Mouse (Mus musculus) thymus, postnatal 36 days (tissue): ENCODE data around the gene Tbrg4.

ENCODE experiments used
- DNase-seq, 2 experiments: peaks; one replicate each; pipeline ENCODE4 v3.0.0; 2022; ENCODE audit warnings: mixed read lengths in 2 of 2

Gene Tbrg4

GRCm38 (mm10) chr11:6623704-6624103 lies 2.2 kb downstream of the Tbrg4 start:
- no peak for DNase-seq

- no peak for DNase-seq
Observed at GRCm38 (mm10) chr11:6615250-6616205, 10.3 kb downstream of the Tbrg4 start.

- no peak for DNase-seq
Observed at GRCm38 (mm10) chr11:6605491-6606399, 20.1 kb downstream of the Tbrg4 start, which contains the start of gene Nacad. Gene Nacad (minus strand): TSS chr11:6606053.

- no peak for DNase-seq
Observed at GRCm38 (mm10) chr11:6605021-6605481, 20.8 kb downstream of the Tbrg4 start.

GRCm38 (mm10) chr11:6604604-6604936 lies 21.3 kb downstream of the Tbrg4 start:
- no peak for DNase-seq

- DNase-seq = no peak
Observed at GRCm38 (mm10) chr11:6603887-6604603, 21.8 kb downstream of the Tbrg4 start.

GRCm38 (mm10) chr11:6603224-6603623 lies 22.6 kb downstream of the Tbrg4 start:
- no peak for DNase-seq

- no peak for DNase-seq
Observed at GRCm38 (mm10) chr11:6602662-6603061, 23.2 kb downstream of the Tbrg4 start.

- no peak for DNase-seq
Observed at GRCm38 (mm10) chr11:6601649-6602480, 24.0 kb downstream of the Tbrg4 start.

GRCm38 (mm10) chr11:6600284-6600944 lies 25.5 kb downstream of the Tbrg4 start:
- no peak for DNase-seq

- no peak for DNase-seq
Observed at GRCm38 (mm10) chr11:6599831-6600230, 26.0 kb downstream of the Tbrg4 start.

- peak in 1 of 2 experiments; percentile 45 for DNase-seq
Observed at GRCm38 (mm10) chr11:6599011-6599681, 26.7 kb downstream of the Tbrg4 start.

GRCm38 (mm10) chr11:6598191-6598889 lies 27.5 kb downstream of the Tbrg4 start:
- DNase-seq = no peak

- no peak for DNase-seq
Observed at GRCm38 (mm10) chr11:6597523-6597922, 28.3 kb downstream of the Tbrg4 start.

- DNase-seq = no peak
Observed at GRCm38 (mm10) chr11:6596616-6597015, 29.3 kb downstream of the Tbrg4 start.

GRCm38 (mm10) chr11:6596205-6596604 lies 29.7 kb downstream of the Tbrg4 start:
- DNase-seq = no peak

GRCm38 (mm10) chr11:6595339-6595738 lies 30.5 kb downstream of the Tbrg4 start:
- DNase-seq = no peak

GRCm38 (mm10) chr11:6594845-6595244 lies 31.0 kb downstream of the Tbrg4 start:
- DNase-seq = no peak

GRCm38 (mm10) chr11:6593406-6593805 lies 32.5 kb downstream of the Tbrg4 start:
- no peak for DNase-seq
